Mouse (Mus musculus): ENCODE results near the gene Lyz2. TPM values are rescaled to one million over a fixed set of nuclear protein-coding genes. Genes with fewer than 3 reads are reported as not detected.

Gene Lyz2
- polyA plus RNA-seq (2021; fragmentation: Nextera tagmentation) = 25.4 and 42.2 TPM in 2 replicates
- long read RNA-seq, experiment 1, transcript Lyz2-201 (4 exons, 1,316 nt) = major isoform, 31 of 33 reads
- long read RNA-seq, experiment 1, partial matches to known transcripts = 2 of 33 reads
- long read RNA-seq, experiment 1, other reads (novel, unspliced or antisense) = 0 of 33 reads
- long read RNA-seq, experiment 2, transcript Lyz2-201 (4 exons, 1,316 nt) = major isoform, 32 of 33 reads
- long read RNA-seq, experiment 2, partial matches to known transcripts = 0 of 33 reads
- long read RNA-seq, experiment 2, other reads (novel, unspliced or antisense) = 1 of 33 reads

DNA sequence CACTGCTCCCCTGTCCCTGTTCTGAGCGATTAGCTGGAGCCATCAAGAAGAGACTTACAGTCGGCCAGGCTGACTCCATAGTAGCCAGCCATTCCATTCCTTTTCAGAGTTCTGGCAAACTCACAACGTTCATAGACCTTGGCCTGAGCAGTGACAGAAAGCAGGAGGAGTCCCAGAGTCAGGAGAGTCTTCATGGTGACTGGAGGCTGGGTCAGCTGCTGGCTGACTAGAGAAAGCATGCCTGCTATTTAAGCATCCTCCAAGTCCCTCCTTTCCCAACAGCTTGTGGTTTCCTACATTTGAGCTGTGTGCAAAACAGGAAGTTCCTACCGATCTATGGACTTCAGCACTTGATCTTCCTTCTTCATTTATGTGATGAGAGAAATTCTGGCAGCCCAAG is at the start of gene Lyz2:
Gene Lyz2, minus strand, starts transcription at position 273 of the 400 bp plus-strand sequence.

DNA sequence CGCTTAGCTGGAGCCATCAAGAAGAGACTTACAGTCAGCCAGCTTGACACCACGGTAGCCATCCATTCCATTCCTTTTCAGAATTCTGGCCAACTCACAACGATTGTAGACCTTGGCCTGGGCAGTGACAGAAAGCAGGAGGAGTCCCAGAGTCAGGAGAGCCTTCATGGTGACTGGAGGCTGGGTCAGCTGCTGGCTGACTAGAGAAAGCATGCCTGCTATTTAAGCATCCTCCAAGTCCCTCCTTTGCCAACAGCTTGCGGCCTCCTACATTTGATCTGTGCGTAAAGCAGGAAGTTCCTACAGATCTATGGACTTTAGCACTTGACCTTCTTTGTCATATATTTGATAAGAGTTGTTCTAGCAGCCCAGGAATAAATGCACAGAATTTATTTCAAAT is 10.6 kb upstream of the Lyz2 start, which contains the start of gene Lyz1:
Gene Lyz1, minus strand, starts transcription at position 198 of the 400 bp plus-strand sequence.

DNA sequence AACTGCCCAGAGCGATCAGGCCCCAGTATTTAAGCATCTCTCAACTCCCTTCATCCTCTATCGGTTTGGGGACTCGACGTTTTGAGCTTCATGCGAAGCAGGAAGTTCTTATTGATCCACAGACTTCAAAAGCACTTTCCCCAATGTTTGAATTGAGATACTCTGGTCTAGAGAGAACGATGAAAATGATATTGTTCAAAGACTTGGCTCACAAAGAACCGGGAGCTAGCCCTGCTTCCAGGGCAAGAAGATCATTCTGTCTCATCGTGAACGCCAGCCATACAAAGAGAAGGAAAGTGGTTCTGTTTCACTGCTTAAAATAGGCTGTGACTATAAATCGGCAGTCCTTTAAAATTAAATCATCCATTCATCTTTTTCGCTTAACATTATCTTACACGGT is 43.5 kb downstream of the Lyz2 start, which contains the start of gene 9530003J23Rik:
Gene 9530003J23Rik, minus strand, starts transcription at position 101 of the 400 bp plus-strand sequence.

Other genes with a start within 250 kb of the Lyz2 start
- gene Lrrc10, start 237.0 kb downstream of the Lyz2 start, polyA plus RNA-seq (2021; fragmentation: Nextera tagmentation) = 0.19 TPM in 1 of 2 replicates, not detected in the other
- 175 and 187 TPM in 2 replicates for gene Cct2, start 218.5 kb downstream of the Lyz2 start, polyA plus RNA-seq (2021; fragmentation: Nextera tagmentation)
- gene Frs2, start 133.8 kb downstream of the Lyz2 start, polyA plus RNA-seq (2021; fragmentation: Nextera tagmentation) = 7.7 and 7.8 TPM in 2 replicates
- gene Yeats4, start 57.8 kb downstream of the Lyz2 start, polyA plus RNA-seq (2021; fragmentation: Nextera tagmentation) = 45.5 and 57.8 TPM in 2 replicates
- gene 9530003J23Rik, start 43.6 kb downstream of the Lyz2 start, polyA plus RNA-seq (2021; fragmentation: Nextera tagmentation) = not detected in 2 replicates
- gene Lyz1, start 10.5 kb upstream of the Lyz2 start, polyA plus RNA-seq (2021; fragmentation: Nextera tagmentation) = 0.11 TPM in 1 of 2 replicates, not detected in the other
- 19.6 and 19.7 TPM in 2 replicates for gene Cpsf6, start 97.7 kb upstream of the Lyz2 start, polyA plus RNA-seq (2021; fragmentation: Nextera tagmentation)